Mouse (Mus musculus) right cerebral cortex, postnatal 4 days (tissue): ENCODE results near the gene Gm10570.

Experiments
- DNase-seq: peaks from one replicate; pipeline ENCODE4 v3.0.0-alpha.2; 2022

The Gm10570 gene

GRCm38 (mm10) chr4:130308231-130309081 lies at the start of gene Gm10570, which contains the start of gene Fabp3:
Gene Gm10570 (minus strand): TSS chr4:130308674.
Gene Fabp3 (plus strand): TSS chr4:130308595.
- peak; percentile 78 for DNase-seq

GRCm38 (mm10) chr4:130357946-130358345 lies 49.5 kb upstream of the Gm10570 start:
- no peak for DNase-seq

- no peak for DNase-seq
Measured at GRCm38 (mm10) chr4:130352588-130352987, 44.1 kb upstream of the Gm10570 start.

- DNase-seq: no peak
Measured at GRCm38 (mm10) chr4:130350690-130351422, 42.4 kb upstream of the Gm10570 start.

GRCm38 (mm10) chr4:130349666-130350065 lies 41.2 kb upstream of the Gm10570 start:
- no peak for DNase-seq

- DNase-seq: peak; percentile 33
Measured at GRCm38 (mm10) chr4:130341691-130342090, 33.2 kb upstream of the Gm10570 start.

DNA sequence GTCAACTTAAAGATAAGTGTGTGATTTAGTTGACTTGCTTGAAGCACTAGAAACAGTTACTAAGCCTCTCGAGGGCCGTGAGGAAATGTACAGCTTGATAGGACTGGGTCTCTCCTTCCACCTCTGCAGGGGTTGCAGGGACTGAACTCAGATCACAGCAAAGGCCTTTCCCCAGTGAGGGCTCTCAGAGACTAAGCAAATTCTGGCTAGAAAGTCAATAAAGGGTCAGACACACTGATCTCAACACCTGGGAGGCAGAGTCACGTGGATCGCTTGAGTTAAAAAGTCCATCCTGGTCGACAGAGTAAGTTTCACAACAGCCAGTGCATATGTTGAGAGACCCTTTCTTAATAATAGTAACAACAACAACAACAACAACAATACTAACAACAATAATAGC lies 27.4 kb upstream of the Gm10570 start:
- DNase-seq: no peak

DNA sequence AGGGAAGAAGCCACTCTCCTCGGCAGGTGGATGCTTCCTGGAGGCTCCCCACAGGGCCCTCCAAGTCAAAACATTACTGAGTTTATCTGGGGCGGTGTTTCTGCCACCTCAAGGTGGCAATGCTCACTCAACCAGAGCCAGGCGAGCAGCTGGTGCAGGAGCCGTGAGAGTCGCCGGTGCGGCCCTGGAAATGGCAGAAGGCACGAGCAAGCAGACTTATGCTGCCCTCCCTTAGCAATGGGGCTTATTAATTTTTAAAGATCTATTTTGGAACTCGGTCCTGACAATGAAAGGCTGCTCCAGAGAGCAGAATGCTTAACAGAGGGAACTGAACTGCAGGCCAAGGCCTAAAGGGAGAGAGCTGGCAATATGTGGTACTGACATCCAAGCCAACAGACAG lies 18.9 kb upstream of the Gm10570 start:
- no peak for DNase-seq

DNA sequence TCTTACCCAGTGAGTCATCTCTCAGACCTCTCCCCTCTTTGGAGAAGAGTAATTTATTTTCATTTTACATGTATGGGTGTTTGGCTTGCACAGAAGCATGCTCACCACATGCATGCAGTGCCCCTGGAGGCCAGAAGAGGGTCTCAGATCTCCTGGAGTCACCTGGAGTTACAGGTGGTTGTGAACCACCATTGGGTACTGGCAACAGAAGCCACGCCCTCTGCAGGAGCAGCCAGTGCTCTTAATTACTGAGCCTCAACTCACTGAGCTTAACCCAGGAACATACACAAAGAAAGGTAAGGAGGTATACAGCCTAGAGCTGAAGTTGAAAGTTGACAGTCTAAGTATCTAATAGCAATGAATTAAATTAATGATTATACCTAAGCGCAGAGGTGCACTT lies 17.0 kb upstream of the Gm10570 start:
- DNase-seq: no peak

DNA sequence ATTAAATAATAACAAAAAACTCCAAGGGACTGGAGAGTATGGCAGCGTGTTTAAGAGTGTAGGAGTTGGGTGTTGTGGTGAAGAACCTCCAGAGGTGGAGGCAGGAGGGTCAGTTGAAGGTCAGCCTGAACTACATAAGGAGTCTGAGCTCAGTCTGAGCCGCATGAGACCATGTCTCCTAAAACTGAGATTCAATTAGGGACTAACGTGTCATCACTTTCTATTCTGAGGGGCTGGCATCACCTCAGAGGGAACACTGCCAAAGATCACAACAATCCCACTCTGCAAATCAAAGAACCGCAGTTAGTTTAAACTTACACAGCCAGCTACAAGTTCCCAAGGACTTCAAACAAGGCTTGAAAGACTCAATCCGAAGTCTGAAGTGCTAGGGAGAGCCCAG lies 15.1 kb upstream of the Gm10570 start:
- DNase-seq: no peak

DNA sequence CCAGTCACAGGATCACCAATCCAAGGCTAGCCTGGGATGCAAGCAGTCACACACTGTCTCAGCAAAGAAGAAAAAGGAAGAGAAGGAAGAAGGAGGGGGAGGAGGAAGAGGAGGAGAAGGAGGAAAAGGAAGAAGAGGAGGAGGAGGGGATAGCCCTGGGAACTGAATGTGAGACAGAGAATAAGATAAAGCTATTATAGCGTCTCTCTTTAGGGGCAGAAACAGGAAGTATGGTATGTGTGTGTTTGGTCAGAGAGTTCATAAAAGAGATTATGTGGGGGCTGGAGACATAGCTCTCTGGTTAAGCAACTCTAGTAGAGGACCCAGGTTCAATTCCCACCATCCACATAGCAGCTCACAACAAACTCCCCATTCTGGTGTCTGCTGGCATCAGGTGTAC lies 14.7 kb upstream of the Gm10570 start:
- no peak for DNase-seq

DNA sequence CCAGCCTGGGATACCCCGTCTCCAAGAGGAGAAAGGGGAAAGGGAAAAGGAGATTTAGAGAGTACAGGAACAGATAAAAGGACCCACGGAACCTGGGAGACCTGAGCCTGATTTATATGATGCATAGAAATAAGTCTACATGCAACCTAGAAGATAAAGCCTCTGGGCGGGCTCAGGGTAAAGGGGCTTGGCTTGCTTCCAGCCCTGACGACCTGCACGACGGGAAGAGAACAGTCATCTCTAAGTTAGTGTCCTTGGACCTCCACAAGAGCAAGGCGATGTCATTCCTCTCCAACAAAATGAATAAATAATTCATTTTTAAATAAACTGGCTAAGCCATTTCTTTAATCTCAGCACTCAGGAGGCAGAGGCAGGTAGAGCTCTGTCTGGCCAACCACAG lies 14.1 kb upstream of the Gm10570 start:
- no peak for DNase-seq

GRCm38 (mm10) chr4:130321640-130322039 lies 13.2 kb upstream of the Gm10570 start:
- no peak for DNase-seq

DNA sequence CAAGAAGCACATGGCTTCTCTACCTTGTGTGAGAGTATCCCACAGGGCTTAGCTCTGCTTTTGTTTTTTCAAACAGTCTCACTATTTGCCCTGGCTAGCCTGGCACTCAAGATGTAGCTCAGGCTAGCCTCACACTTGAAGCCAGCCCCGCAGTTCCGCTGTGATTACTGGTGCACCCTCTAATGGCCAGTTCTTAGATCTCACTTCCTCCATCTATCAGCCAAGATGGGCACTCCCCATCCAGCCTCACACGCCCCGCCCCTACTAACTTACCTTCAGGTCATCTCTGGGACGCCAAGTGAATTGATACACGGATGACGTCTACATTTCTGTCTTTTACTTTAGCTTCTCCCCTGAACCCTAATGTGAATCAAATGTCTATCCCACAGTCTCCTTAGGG lies 11.1 kb upstream of the Gm10570 start:
- DNase-seq: no peak

DNA sequence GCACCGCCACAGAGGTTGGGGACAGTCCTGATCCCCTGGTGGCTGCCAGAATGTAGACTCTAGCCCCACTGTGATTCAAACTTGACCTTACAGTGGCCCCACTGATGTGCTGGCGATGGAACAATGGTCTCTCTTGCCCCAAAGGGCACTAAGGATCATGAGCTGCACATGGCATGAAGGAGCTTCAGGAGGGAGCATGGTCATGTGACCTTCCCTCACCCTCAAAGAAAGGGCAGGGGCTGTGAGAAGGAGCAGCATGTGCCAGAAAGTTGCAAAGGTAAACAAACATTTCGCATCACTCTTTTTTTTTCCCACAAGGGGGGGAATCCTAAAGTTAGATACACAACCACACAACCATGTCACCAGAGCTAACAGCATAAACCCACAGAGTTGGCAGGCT lies 9.6 kb upstream of the Gm10570 start:
- no peak for DNase-seq

DNA sequence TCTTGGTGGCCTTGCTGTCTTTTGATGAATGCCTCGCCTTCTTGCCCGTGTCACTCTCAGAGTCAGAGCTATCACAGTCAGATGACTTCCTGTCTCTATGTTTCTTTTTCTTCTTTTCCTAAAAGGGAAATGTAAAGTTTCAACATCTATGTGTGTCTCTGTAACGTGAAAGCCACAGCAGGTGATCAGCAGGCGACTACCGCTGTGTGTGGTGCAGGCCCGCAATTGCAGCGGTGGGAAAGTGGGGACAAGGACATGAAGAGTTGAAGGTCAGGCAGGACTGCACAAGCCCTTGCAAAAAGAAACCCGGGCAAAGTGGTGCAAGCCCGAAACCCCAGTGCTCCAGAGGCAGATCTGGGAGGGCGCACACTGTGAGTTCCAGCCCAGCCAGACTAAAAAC lies 8.2 kb upstream of the Gm10570 start:
- no peak for DNase-seq

DNA sequence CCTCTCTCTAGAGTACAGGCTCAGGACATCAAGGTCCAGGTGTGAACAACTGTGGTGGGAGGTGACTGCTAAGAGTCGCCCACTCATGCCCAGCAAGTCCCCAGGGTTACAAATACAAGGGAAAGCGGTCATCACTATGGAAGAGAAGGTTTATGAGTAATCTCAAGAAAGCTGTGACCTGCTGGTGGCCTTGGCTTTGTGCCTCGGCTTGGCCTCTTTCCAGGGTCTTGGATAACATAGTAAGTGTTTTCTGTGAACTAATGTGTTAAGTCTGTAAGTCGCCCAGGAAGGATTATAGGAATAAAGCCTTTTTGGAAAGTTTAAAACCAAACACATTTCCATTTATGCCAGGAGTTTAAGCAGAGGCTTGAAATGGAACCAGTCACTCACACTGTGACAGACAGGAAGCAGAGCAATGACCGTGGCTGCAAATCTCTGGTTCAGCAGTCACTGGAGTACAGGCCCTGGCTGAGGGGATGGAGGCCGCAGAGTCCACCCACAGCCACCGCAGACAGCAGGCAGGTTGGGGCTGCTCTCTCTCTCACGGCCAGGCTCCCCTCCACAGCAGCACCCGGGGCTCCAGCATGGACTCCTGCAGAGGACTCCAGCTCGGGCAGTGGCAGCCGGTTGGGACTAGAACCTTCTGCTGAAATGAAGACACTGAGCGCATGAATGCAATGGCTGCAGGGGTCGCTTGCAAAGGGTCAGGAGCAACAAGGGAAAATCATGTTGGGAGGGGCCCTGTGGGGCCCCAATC lies 7.5 kb upstream of the Gm10570 start:
- DNase-seq: no peak

GRCm38 (mm10) chr4:130313552-130313951 lies 5.1 kb upstream of the Gm10570 start:
- no peak for DNase-seq

DNA sequence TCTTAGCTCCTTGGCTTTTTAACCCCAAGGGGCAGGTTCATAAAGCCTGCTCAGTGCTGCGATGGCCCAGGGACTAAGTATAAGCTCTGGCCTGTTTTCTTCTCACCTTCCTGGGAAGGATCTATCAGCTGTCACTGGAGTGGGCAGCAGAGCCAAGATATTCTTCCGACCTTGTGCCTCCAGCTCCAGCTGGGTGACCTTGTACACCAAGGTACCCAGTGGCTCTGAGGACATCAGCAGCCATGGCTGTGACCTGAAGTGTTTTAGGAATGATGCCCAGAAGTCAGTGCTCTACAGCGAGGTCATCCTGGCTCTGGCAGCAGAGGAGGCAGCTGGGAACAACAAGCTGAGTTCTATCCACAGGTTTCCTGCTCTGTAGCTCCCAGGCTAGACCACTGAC lies 4.1 kb upstream of the Gm10570 start:
- no peak for DNase-seq

GRCm38 (mm10) chr4:130309254-130309653 lies 780 bp upstream of the Gm10570 start:
- DNase-seq: no peak

- peak; percentile 56 for DNase-seq
Measured at GRCm38 (mm10) chr4:130307851-130308230, 633 bp downstream of the Gm10570 start.

DNA sequence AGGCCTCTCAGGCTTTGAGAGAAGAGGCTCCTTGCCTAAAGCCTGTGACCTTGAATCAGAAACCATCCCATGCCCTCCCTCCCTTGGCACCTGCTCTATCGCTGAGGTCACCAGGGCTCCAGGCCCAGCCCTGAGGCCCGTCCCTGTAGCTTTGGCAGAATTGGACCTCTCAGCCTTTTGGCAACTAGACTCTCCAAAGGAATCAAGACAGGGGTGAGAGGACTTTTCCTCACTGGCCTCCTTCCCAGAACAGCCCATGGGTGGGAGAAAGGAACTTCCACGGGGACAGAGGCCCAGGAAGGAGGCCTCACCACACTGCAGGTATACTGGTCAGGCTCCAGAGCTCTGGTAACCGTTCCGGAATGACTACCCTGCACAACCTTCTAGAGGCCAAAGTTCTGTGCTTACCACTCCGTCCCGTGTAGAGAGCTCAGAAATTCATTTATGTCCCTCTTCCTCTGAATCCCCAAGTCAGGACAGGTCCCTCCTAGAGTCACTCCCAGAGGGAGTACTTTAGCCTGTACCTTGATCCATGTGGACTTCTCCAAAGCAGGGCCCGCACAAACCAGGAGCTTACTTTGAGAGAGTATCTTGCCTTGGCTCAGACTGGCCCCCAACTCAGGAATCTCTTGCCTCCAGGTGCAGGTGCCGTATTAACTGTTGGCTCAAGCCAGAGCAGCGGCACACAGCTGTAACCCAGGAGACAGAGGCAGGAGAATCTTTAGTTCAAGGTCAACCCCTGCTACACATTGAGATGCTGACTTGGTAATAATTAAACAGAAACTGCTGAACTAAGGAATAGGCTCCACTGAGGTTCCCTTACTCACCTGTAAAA lies 1.5 kb downstream of the Gm10570 start:
- DNase-seq: no peak

- DNase-seq: no peak
Measured at GRCm38 (mm10) chr4:130304746-130305145, 3.7 kb downstream of the Gm10570 start.
